Mouse (Mus musculus) MEL (cell line): ENCODE results near the gene Avpr1b. TPM values are rescaled to one million over a fixed set of nuclear protein-coding genes. Genes with fewer than 3 reads are reported as not detected.

Experiments used
- DNase-seq: peaks from one replicate; pipeline ENCODE4 v3.0.0; 2011; ENCODE audit warnings: low read depth, low spot score
- H3K27ac ChIP-seq: 2 replicates; pipeline ENCODE4 v1.5.1; 2012; ENCODE audit warnings: low read depth, mild to moderate bottlenecking, control low read depth, low read length, moderate library complexity; ENCODE audit not compliant: control insufficient read depth
- H3K27me3 ChIP-seq, 2 experiments: fragments of 150-350 bp in 1 of 2; sonication (generic) in 1 of 2; 2 replicates each; pipeline ENCODE4 v1.6.1; 2012; ENCODE audit warnings: low read length in 2 of 2, mild to moderate bottlenecking in 2 of 2, improper control_type of control experiment in 1 of 2, moderate library complexity in 1 of 2; ENCODE audit not compliant: insufficient read depth in 2 of 2, control insufficient read depth in 1 of 2
- H3K36me3 ChIP-seq, 2 experiments: 2 replicates each; pipeline ENCODE4 v1.6.1; 2012 to 2014; ENCODE audit warnings: low read length in 2 of 2, improper control_type of control experiment in 1 of 2, inconsistent platforms in 1 of 2, mild to moderate bottlenecking in 1 of 2; ENCODE audit not compliant: insufficient read depth in 2 of 2, control insufficient read depth in 1 of 2
- H3K4me1 ChIP-seq, 2 experiments: fragments of 150-350 bp in 1 of 2; sonication (generic) in 1 of 2; 2 replicates each; pipeline ENCODE4 v1.6.1; 2012; ENCODE audit warnings: low read length in 2 of 2, improper control_type of control experiment in 1 of 2, mild to moderate bottlenecking in 1 of 2; ENCODE audit not compliant: insufficient read depth in 2 of 2, control insufficient read depth in 1 of 2
- H3K4me3 ChIP-seq, 2 experiments: fragments of 150-350 bp in 1 of 2; sonication (generic) in 1 of 2; 2 replicates each; pipeline ENCODE4 v1.5.1; 2012; ENCODE audit warnings: low read depth in 2 of 2, low read length in 2 of 2, mild to moderate bottlenecking in 2 of 2, moderate library complexity in 2 of 2, control low read depth in 1 of 2, improper control_type of control experiment in 1 of 2; ENCODE audit not compliant: control insufficient read depth in 1 of 2, insufficient read depth in 1 of 2
- H3K79me2 ChIP-seq: 2 replicates; pipeline ENCODE4 v1.6.1; 2012; ENCODE audit warnings: mild to moderate bottlenecking, low read length, moderate library complexity; ENCODE audit not compliant: control insufficient read depth, poor library complexity, insufficient read depth
- H3K9ac ChIP-seq: 2 replicates; pipeline ENCODE4 v1.6.1; 2012; ENCODE audit warnings: low read depth, mild to moderate bottlenecking, control low read depth, low read length, moderate library complexity; ENCODE audit not compliant: control insufficient read depth, poor library complexity, severe bottlenecking
- H3K9me3 ChIP-seq: fragments of 150-350 bp; sonication (generic); replicated peaks from 2 replicates; pipeline ENCODE4 v1.6.1; 2012; ENCODE audit warnings: mild to moderate bottlenecking, low read length, improper control_type of control experiment, moderate library complexity; ENCODE audit not compliant: insufficient read depth
- CHD1 ChIP-seq: IDR thresholded peaks from 2 replicates; pipeline ENCODE4 v1.6.1; 2012; ENCODE audit warnings: low read depth, mild to moderate bottlenecking, inconsistent platforms, low read length, improper control_type of control experiment
- CTCF ChIP-seq, 3 experiments: IDR thresholded peaks in 2 of 3; conservative IDR thresholded peaks in 1 of 3; 2 replicates each; pipeline ENCODE4 v1.5.1; 2011 to 2012; ENCODE audit warnings: low read length in 3 of 3, low read depth in 2 of 3, mild to moderate bottlenecking in 2 of 3, improper control_type of control experiment in 1 of 3, inconsistent platforms in 1 of 3, mixed read lengths in 1 of 3, moderate library complexity in 1 of 3; ENCODE audit not compliant: control insufficient read depth in 1 of 3, insufficient read depth in 1 of 3, poor library complexity in 1 of 3, severe bottlenecking in 1 of 3
- ELF1 ChIP-seq: IDR thresholded peaks from 2 replicates; pipeline ENCODE4 v1.6.1; 2014; ENCODE audit warnings: low read depth, mild to moderate bottlenecking, inconsistent platforms, low read length, improper control_type of control experiment, moderate library complexity
- EP300 ChIP-seq, 2 experiments: IDR thresholded peaks; 2 replicates each; pipeline ENCODE4 v1.6.1; 2011; ENCODE audit warnings: improper control_type of control experiment in 2 of 2, low read length in 2 of 2, low read depth in 1 of 2, mild to moderate bottlenecking in 1 of 2
- JUND ChIP-seq: IDR thresholded peaks from 2 replicates; pipeline ENCODE4 v1.6.1; 2011; ENCODE audit warnings: low read depth, mild to moderate bottlenecking, improper control_type of control experiment, low read length
- KAT2A ChIP-seq: conservative IDR thresholded peaks from 2 replicates; pipeline ENCODE4 v1.6.1; 2012; ENCODE audit warnings: low read depth, low read length, improper control_type of control experiment, inconsistent platforms
- MAFK ChIP-seq: IDR thresholded peaks from 2 replicates; pipeline ENCODE4 v1.6.1; 2011; ENCODE audit warnings: low read depth, mild to moderate bottlenecking, low read length, improper control_type of control experiment, borderline replicate concordance
- MEF2A ChIP-seq: IDR thresholded peaks from 2 replicates; pipeline ENCODE4 v1.6.1; 2014; ENCODE audit warnings: low read depth, mild to moderate bottlenecking, inconsistent platforms, low read length, improper control_type of control experiment; ENCODE audit not compliant: poor library complexity, insufficient replicate concordance, severe bottlenecking; ENCODE audit errors: extremely low read depth
- MXI1 ChIP-seq: IDR thresholded peaks from 2 replicates; pipeline ENCODE4 v1.6.1; 2011; ENCODE audit warnings: mild to moderate bottlenecking, low read depth, low read length, improper control_type of control experiment
- MYB ChIP-seq: IDR thresholded peaks from 2 replicates; pipeline ENCODE4 v1.6.1; 2011; ENCODE audit warnings: mild to moderate bottlenecking, low read depth, low read length, improper control_type of control experiment
- MYC ChIP-seq: IDR thresholded peaks from 2 replicates; pipeline ENCODE4 v1.6.1; 2011; ENCODE audit warnings: low read depth, mild to moderate bottlenecking, low read length, improper control_type of control experiment, moderate library complexity
- NELFE ChIP-seq: IDR thresholded peaks from 2 replicates; pipeline ENCODE4 v1.6.1; 2011; ENCODE audit warnings: low read depth, low read length, improper control_type of control experiment
- NRF1 ChIP-seq: IDR thresholded peaks from 2 replicates; pipeline ENCODE4 v1.6.1; 2014; ENCODE audit warnings: low read depth, mild to moderate bottlenecking, inconsistent platforms, low read length, improper control_type of control experiment, moderate library complexity; ENCODE audit not compliant: poor library complexity, insufficient read depth, severe bottlenecking
- POLR2AphosphoS5 ChIP-seq: IDR thresholded peaks from 2 replicates; pipeline ENCODE4 v1.6.1; 2012; ENCODE audit warnings: low read depth, borderline replicate concordance, mild to moderate bottlenecking, inconsistent platforms, low read length, moderate library complexity, mixed read lengths
- RCOR1 ChIP-seq: IDR thresholded peaks from 2 replicates; pipeline ENCODE4 v1.6.1; 2012; ENCODE audit warnings: low read depth, mild to moderate bottlenecking, inconsistent platforms, low read length, improper control_type of control experiment
- TAL1 ChIP-seq: IDR thresholded peaks from 2 replicates; pipeline ENCODE4 v1.6.1; 2012; ENCODE audit warnings: mild to moderate bottlenecking, inconsistent platforms, low read length, moderate library complexity, mixed read lengths
- TCF12 ChIP-seq: IDR thresholded peaks from 2 replicates; pipeline ENCODE4 v1.6.1; 2014; ENCODE audit warnings: low read depth, mild to moderate bottlenecking, inconsistent platforms, low read length, improper control_type of control experiment, moderate library complexity
- ZC3H11A ChIP-seq: IDR thresholded peaks from 2 replicates; pipeline ENCODE4 v1.6.1; 2012; ENCODE audit warnings: low read depth, mild to moderate bottlenecking, inconsistent platforms, low read length, improper control_type of control experiment
- polyA plus RNA-seq, 2 experiments: library from polyadenylated mRNA; stranded (reverse) in 1 of 2; unstranded in 1 of 2; fragments of >175 nt in 1 of 2; fragments of >200 nt in 1 of 2; gene quantifications; 2 replicates each; pipeline versions ENCODE4 v1.2.1 to v1.2.4; 2012; ENCODE audit warnings: low replicate concordance in 2 of 2, low read depth in 1 of 2; ENCODE audit not compliant: insufficient read length in 2 of 2, insufficient read depth in 1 of 2, missing spikeins in 1 of 2
- total RNA-seq: library from RNA; depleted of rRNA; stranded (reverse); fragments of 300-350 nt; gene quantifications from 2 replicates; pipeline ENCODE4 v1.2.3, GENCODE M21; 2012

Avpr1b gene
- total and polyA plus RNA-seq, 3 experiments: not detected

GRCm38 (mm10) chr1:131637791-131638540, 38.9 kb downstream of the Avpr1b start, which contains the start of gene Ctse (continued):
- TF ChIP-seq NELFE (peak; percentile 66), RCOR1 (peak; percentile 88), MAFK (peak; percentile 40; the same call in 1 of the 2 replicates)

GRCm38 (mm10) chr1:131638541-131639421, 39.7 kb downstream of the Avpr1b start:
- TF ChIP-seq NELFE (peak; percentile 12; the same call in 1 of the 2 replicates), MYB (no peak), TCF12 (0 out of 2 replicates have a peak, but pooled peaks have one; percentile 19), CHD1 (no peak; the same call in 1 of the 2 replicates), NRF1 (no peak), ZC3H11A (no peak), CTCF (IDR thresholded peaks at IDR 0.05 in 2 of 3, conservative IDR thresholded peaks at IDR 0.05 in 1 of 3; ENCODE audit: control insufficient read depth in 1 of 3, insufficient read depth in 1 of 3, low read depth in 2 of 3, low read length in 3 of 3, poor library complexity in 1 of 3, severe bottlenecking in 1 of 3) (no peak), MYC (peak; percentile 8; the same call in 1 of the 2 replicates), ELF1 (0 out of 2 replicates have a peak, but pooled peaks have one; percentile 14), TAL1 (no peak), POLR2AphosphoS5 (no peak), JUND (peak; percentile 94), EP300 (IDR thresholded peaks at IDR 0.05; ENCODE audit: low read depth in 1 of 2, low read length in 2 of 2) (0 out of 4 replicates have a peak, but pooled peaks of 1 of the 2 experiments have one; percentile 27), KAT2A (0 out of 2 replicates have a peak, but pooled peaks have one; percentile 15), MXI1 (no peak; the same call in 1 of the 2 replicates), MEF2A (no peak)
- Histone ChIP-seq H3K27ac (peak overlapping the region; percentile 87), H3K4me3 (peak overlapping the region; percentile 66 to 88), H3K9me3 (no peaks in the 10 kb centered on the region), H3K36me3 (peaks cover 0 to 23% of the 10 kb centered on the region in 2 experiments; a peak in 2 of 4 replicates), H3K9ac (peak overlapping the region; percentile 81), H3K4me1 (peaks cover 13 to 20% of the 10 kb centered on the region in 2 experiments), H3K27me3 (no peaks in the 10 kb centered on the region), H3K79me2 (peaks cover 4% of the 10 kb centered on the region; the same call in 1 of the 2 replicates)
- no peak for DNase-seq
